Mouse (Mus musculus) lung, postnatal 4 days (tissue): Measurements from ENCODE around the gene Prr11.
"Not testable (repeated sequence)": the region's sequence is repeated elsewhere in the genome, so short reads cannot be mapped to it uniquely, and the experiment has no call there.

Source experiments
- DNase-seq, 2 experiments: peaks; one replicate each; pipeline ENCODE4 v3.0.0; 2021

Gene Prr11

GRCm38 (mm10) chr11:87108409-87108754 lies at the start of gene Prr11:
Gene Prr11 (minus strand): TSS chr11:87108708.
- no peak for DNase-seq

- no peak for DNase-seq
Observed at GRCm38 (mm10) chr11:87158012-87158411, 49.5 kb upstream of the Prr11 start.

- DNase-seq = no peak
Observed at GRCm38 (mm10) chr11:87136233-87136632, 27.7 kb upstream of the Prr11 start.

- peak; percentile 89 to 93 for DNase-seq
Observed at GRCm38 (mm10) chr11:87126824-87127816, 18.6 kb upstream of the Prr11 start, which contains the start of gene Trim37. Gene Trim37 (plus strand): TSS chr11:87127077.

GRCm38 (mm10) chr11:87126281-87126823 lies 17.8 kb upstream of the Prr11 start:
- no peak for DNase-seq

- DNase-seq = no peak
Observed at GRCm38 (mm10) chr11:87125562-87125961, 17.1 kb upstream of the Prr11 start.

- DNase-seq = no peak
Observed at GRCm38 (mm10) chr11:87121864-87122263, 13.4 kb upstream of the Prr11 start.

- DNase-seq = no peak
Observed at GRCm38 (mm10) chr11:87110172-87110909, 1.8 kb upstream of the Prr11 start.

GRCm38 (mm10) chr11:87109519-87110171 lies 1.1 kb upstream of the Prr11 start:
- DNase-seq = peak; percentile 28 to 37

GRCm38 (mm10) chr11:87108755-87109518 lies 429 bp upstream of the Prr11 start, which contains the start of gene Ska2:
Gene Ska2 (plus strand): TSS chr11:87109234.
- peak; percentile 98 to 99 for DNase-seq

GRCm38 (mm10) chr11:87087142-87087541 lies 21.4 kb downstream of the Prr11 start:
- DNase-seq = no peak

- DNase-seq = peak; percentile 87 to 88
Observed at GRCm38 (mm10) chr11:87086290-87086984, 22.1 kb downstream of the Prr11 start, which contains the start of gene Smg8. Gene Smg8 (minus strand): TSS chr11:87086774.

GRCm38 (mm10) chr11:87085461-87085860 lies 23.0 kb downstream of the Prr11 start:
- DNase-seq = no peak

GRCm38 (mm10) chr11:87083712-87084111 lies 24.8 kb downstream of the Prr11 start:
- no peak for DNase-seq

GRCm38 (mm10) chr11:87073866-87074440 lies 34.6 kb downstream of the Prr11 start, which contains the start of gene Gdpd1:
Gene Gdpd1 (minus strand): TSS chr11:87074062.
- peak; percentile 90 to 93 for DNase-seq

GRCm38 (mm10) chr11:87073343-87073865 lies 35.1 kb downstream of the Prr11 start:
- DNase-seq = peak; percentile 78 to 81

GRCm38 (mm10) chr11:87062087-87062486 lies 46.4 kb downstream of the Prr11 start:
- DNase-seq = no peak

GRCm38 (mm10) chr11:87060410-87060809 lies 48.1 kb downstream of the Prr11 start:
- no peak for DNase-seq

- DNase-seq = no peak
Observed at GRCm38 (mm10) chr11:87056286-87056685, 52.2 kb downstream of the Prr11 start.

GRCm38 (mm10) chr11:87048900-87049299 lies 59.6 kb downstream of the Prr11 start:
- DNase-seq = not testable (repeated sequence)
